9 mouse cellular contexts compared by ENCODE assay signal in genomic region chr5:102206953-102207352, GRCm38 (mm10).
DNase-seq lines count a peak whose midpoint lies in the region; ATAC-seq and TF ChIP-seq lines count a peak whose summit lies in the region.
"Had no signal": no experiment of that assay in that cellular context is flagged by ENCODE, and none has a peak within 500 bp of the region (broad histone marks: within the 10 kb centered on the region; RNA-seq: fewer than 3 reads in every experiment).

No protein-coding gene starts in this region.

- peak; percentile 90 for ATAC-seq in hindbrain, embryonic 15.5 days (ENCODE audit: low FRiP score, low read depth)

- no peaks in the 10 kb centered on the region for H3K36me3 ChIP-seq in hindbrain, embryonic 15.5 days

- H3K9ac ChIP-seq in hindbrain, embryonic 15.5 days = no peak overlapping the region

- WGBS in hindbrain, embryonic 15.5 days = 2% methylated on average over 16 of the region's 16 CpGs

- H3K4me3 ChIP-seq in gastrocnemius, adult 2 months = peak overlapping the region; percentile 46
- H3K4me3 ChIP-seq in hindbrain, embryonic 15.5 days = peak overlapping the region; percentile 23; the same call in 1 of the 2 replicates

- H3K9me3 ChIP-seq in hindbrain, embryonic 15.5 days = no peaks in the 10 kb centered on the region

- no peak overlapping the region for H3K27ac ChIP-seq in gastrocnemius, adult 2 months
- peak overlapping the region; percentile 26; the same call in 1 of the 2 replicates for H3K27ac ChIP-seq in hindbrain, embryonic 15.5 days (replicated peaks)
- H3K27ac ChIP-seq: macrophage had no signal

- no peaks in the 10 kb centered on the region for H3K4me1 ChIP-seq in hindbrain, embryonic 15.5 days (replicated peaks)

- TF ChIP-seq CTCF in gastrocnemius, adult 2 months (IDR thresholded peaks at IDR 0.05) = peak; percentile 85

- H3K4me2 ChIP-seq in hindbrain, embryonic 15.5 days = peak overlapping the region; percentile 53

- intact Hi-C loops in gastrocnemius, adult 2 months (cut with DNase I) = loop anchor here (5.0 to 10.0 kb wide), 2 partner anchors 485 to 668 kb away; no protein-coding TSS in a partner anchor

- no peaks in the 10 kb centered on the region for H3K27me3 ChIP-seq in hindbrain, embryonic 15.5 days

- DNase-seq in ZHBTc4 (ENCODE audit: low read depth, low spot score) = peak; percentile 91
- DNase-seq in cerebellum, postnatal 36 days = peak; percentile 64 to 80
- DNase-seq in gastrocnemius, adult 2 months = peak; percentile 77
- peak; percentile 73 to 82 for DNase-seq in layer of hippocampus, postnatal 14 days (ENCODE audit: low spot score in 2 of 2)
- DNase-seq in lung, postnatal 14 days = peak; percentile 80
- DNase-seq in retina, postnatal 1 day = peak; percentile 89
- peak; percentile 40 for DNase-seq in urinary bladder, postnatal 10 days (ENCODE audit: low spot score)

Comparison
In these comparisons a context has a peak if more than half of its experiments do, and no peak if none do; other contexts are left out.
1. DNase-seq: peak in every context shown above with its lines; median percentile 91 in ZHBTc4; 89 in retina, postnatal 1 day; 80 in lung, postnatal 14 days; 78 in layer of hippocampus, postnatal 14 days; 77 in gastrocnemius, adult 2 months; 72 in cerebellum, postnatal 36 days; 40 in urinary bladder, postnatal 10 days.